Mouse (Mus musculus): Measurements from ENCODE around the gene Phf7. TPM values are rescaled to one million over a fixed set of nuclear protein-coding genes. Genes with fewer than 3 reads are reported as not detected.

The Phf7 gene
- polyA plus RNA-seq, 1 experiment, result 4.5 TPM

- peak overlapping the region; percentile 88 for H3K4me3 ChIP-seq (ENCODE audit: insufficient read depth, poor library complexity, severe bottlenecking)
- no peak for TF ChIP-seq MAX (IDR thresholded peaks at IDR 0.05)
- no peak for TF ChIP-seq MYOD1 (IDR thresholded peaks at IDR 0.05; ENCODE audit: control insufficient read depth, insufficient read length, low read depth)
- no peak for TF ChIP-seq USF1 (IDR thresholded peaks at IDR 0.05; ENCODE audit: low read depth)
- no peak for TF ChIP-seq CTCF (IDR thresholded peaks at IDR 0.05; ENCODE audit: control insufficient read depth, insufficient read depth, insufficient read length)
- no peak for TF ChIP-seq CEBPB (IDR thresholded peaks at IDR 0.05; ENCODE audit: low read depth)
- TF ChIP-seq MYOG (IDR thresholded peaks at IDR 0.05; ENCODE audit: control insufficient read depth, extremely low read depth, insufficient read length), result no peak
- no peak for TF ChIP-seq FOSL1 (IDR thresholded peaks at IDR 0.05; ENCODE audit: insufficient read depth, low read length, poor library complexity, severe bottlenecking)
- peak overlapping the region; percentile 77 for H3ac ChIP-seq (ENCODE audit: control insufficient read depth, insufficient read length, low read depth)
- H3K36me3 ChIP-seq (ENCODE audit: control insufficient read depth, insufficient read depth), result peaks cover 46% of the 10 kb centered on the region
- peaks cover 62% of the 10 kb centered on the region for H3K79me3 ChIP-seq (ENCODE audit: low read depth)
- no peaks in the 10 kb centered on the region for H3K27me3 ChIP-seq (ENCODE audit: control insufficient read depth, insufficient read depth, insufficient read length)
- H3K79me2 ChIP-seq (ENCODE audit: control insufficient read depth, insufficient read depth), result peaks cover 79% of the 10 kb centered on the region
Observed at GRCm38 (mm10) chr14:31204844-31205243, 46.3 kb downstream of the Phf7 start.

- no peak overlapping the region for H3ac ChIP-seq (ENCODE audit: control insufficient read depth, insufficient read length, low read depth)
- H3K79me3 ChIP-seq (ENCODE audit: low read depth), result peaks cover 73% of the 10 kb centered on the region
- no peak overlapping the region for H3K4me3 ChIP-seq (ENCODE audit: insufficient read depth, poor library complexity, severe bottlenecking)
- peaks cover 84% of the 10 kb centered on the region for H3K36me3 ChIP-seq (ENCODE audit: control insufficient read depth, insufficient read depth)
- H3K79me2 ChIP-seq (ENCODE audit: control insufficient read depth, insufficient read depth), result peaks cover 98% of the 10 kb centered on the region
- no peak for TF ChIP-seq FOSL1 (IDR thresholded peaks at IDR 0.05; ENCODE audit: insufficient read depth, low read length, poor library complexity, severe bottlenecking)
- no peak for TF ChIP-seq MYOD1 (IDR thresholded peaks at IDR 0.05; ENCODE audit: control insufficient read depth, insufficient read length, low read depth)
- no peak for TF ChIP-seq CTCF (IDR thresholded peaks at IDR 0.05; ENCODE audit: control insufficient read depth, insufficient read depth, insufficient read length)
- no peaks in the 10 kb centered on the region for H3K27me3 ChIP-seq (ENCODE audit: control insufficient read depth, insufficient read depth, insufficient read length)
Observed at GRCm38 (mm10) chr14:31200038-31200437, 51.1 kb downstream of the Phf7 start.

- TF ChIP-seq CTCF (IDR thresholded peaks at IDR 0.05; ENCODE audit: control insufficient read depth, insufficient read depth, insufficient read length), result no peak
- TF ChIP-seq CEBPB (IDR thresholded peaks at IDR 0.05; ENCODE audit: low read depth), result no peak
- TF ChIP-seq USF1 (IDR thresholded peaks at IDR 0.05; ENCODE audit: low read depth), result no peak
- no peak for TF ChIP-seq MYOG (IDR thresholded peaks at IDR 0.05; ENCODE audit: control insufficient read depth, extremely low read depth, insufficient read length)
- no peak for TF ChIP-seq FOSL1 (IDR thresholded peaks at IDR 0.05; ENCODE audit: insufficient read depth, low read length, poor library complexity, severe bottlenecking)
- TF ChIP-seq MYOD1 (IDR thresholded peaks at IDR 0.05; ENCODE audit: control insufficient read depth, insufficient read length, low read depth), result no peak
- no peak for TF ChIP-seq MAX (IDR thresholded peaks at IDR 0.05)
- H3K36me3 ChIP-seq (ENCODE audit: control insufficient read depth, insufficient read depth), result peaks cover 88% of the 10 kb centered on the region
Observed at GRCm38 (mm10) chr14:31199599-31199998, 51.5 kb downstream of the Phf7 start.

GRCm38 (mm10) chr14:31197547-31198516 is 53.3 kb downstream of the Phf7 start:
- Histone ChIP-seq H3K36me3 (ENCODE audit: control insufficient read depth, insufficient read depth) (peaks cover 81% of the 10 kb centered on the region), H3ac (ENCODE audit: control insufficient read depth, insufficient read length, low read depth) (peak overlapping the region; percentile 68), H3K4me3 (ENCODE audit: insufficient read depth, poor library complexity, severe bottlenecking) (no peak overlapping the region), H3K27me3 (ENCODE audit: control insufficient read depth, insufficient read depth, insufficient read length) (no peaks in the 10 kb centered on the region), H3K79me3 (ENCODE audit: low read depth) (peaks cover 69% of the 10 kb centered on the region), H3K79me2 (ENCODE audit: control insufficient read depth, insufficient read depth) (peaks cover 98% of the 10 kb centered on the region)
- no peak for TF ChIP-seq MYOG (IDR thresholded peaks at IDR 0.05; ENCODE audit: control insufficient read depth, extremely low read depth, insufficient read length)
- TF ChIP-seq USF1 (IDR thresholded peaks at IDR 0.05; ENCODE audit: low read depth), result peak; percentile 79
- peak; percentile 94 for TF ChIP-seq MAX (IDR thresholded peaks at IDR 0.05)
- TF ChIP-seq MYOD1 (IDR thresholded peaks at IDR 0.05; ENCODE audit: control insufficient read depth, insufficient read length, low read depth), result peak; percentile 70

More at GRCm38 (mm10) chr14:31199599-31199998, 51.5 kb downstream of the Phf7 start:
- Histone ChIP-seq H3K27me3 (ENCODE audit: control insufficient read depth, insufficient read depth, insufficient read length) (no peaks in the 10 kb centered on the region), H3K79me2 (ENCODE audit: control insufficient read depth, insufficient read depth) (peaks cover 98% of the 10 kb centered on the region), H3K79me3 (ENCODE audit: low read depth) (peaks cover 72% of the 10 kb centered on the region), H3K4me3 (ENCODE audit: insufficient read depth, poor library complexity, severe bottlenecking) (no peak overlapping the region), H3ac (ENCODE audit: control insufficient read depth, insufficient read length, low read depth) (no peak overlapping the region)

GRCm38 (mm10) chr14:31195968-31196367 is 55.1 kb downstream of the Phf7 start:
- TF ChIP-seq CTCF (IDR thresholded peaks at IDR 0.05; ENCODE audit: control insufficient read depth, insufficient read depth, insufficient read length) (peak; percentile 4), MAX (IDR thresholded peaks at IDR 0.05) (no peak), FOSL1 (IDR thresholded peaks at IDR 0.05; ENCODE audit: insufficient read depth, low read length, poor library complexity, severe bottlenecking) (no peak)
- Histone ChIP-seq H3ac (ENCODE audit: control insufficient read depth, insufficient read length, low read depth) (no peak overlapping the region), H3K79me3 (ENCODE audit: low read depth) (peaks cover 61% of the 10 kb centered on the region), H3K36me3 (ENCODE audit: control insufficient read depth, insufficient read depth) (peaks cover 82% of the 10 kb centered on the region), H3K79me2 (ENCODE audit: control insufficient read depth, insufficient read depth) (peaks cover 98% of the 10 kb centered on the region), H3K27me3 (ENCODE audit: control insufficient read depth, insufficient read depth, insufficient read length) (no peaks in the 10 kb centered on the region), H3K4me3 (ENCODE audit: insufficient read depth, poor library complexity, severe bottlenecking) (no peak overlapping the region)

GRCm38 (mm10) chr14:31195521-31195920 is 55.6 kb downstream of the Phf7 start:
- TF ChIP-seq MAX (IDR thresholded peaks at IDR 0.05), result no peak
- no peak for TF ChIP-seq MYOD1 (IDR thresholded peaks at IDR 0.05; ENCODE audit: control insufficient read depth, insufficient read length, low read depth)
- TF ChIP-seq MYOG (IDR thresholded peaks at IDR 0.05; ENCODE audit: control insufficient read depth, extremely low read depth, insufficient read length), result no peak
- no peak for TF ChIP-seq USF1 (IDR thresholded peaks at IDR 0.05; ENCODE audit: low read depth)
- TF ChIP-seq CEBPB (IDR thresholded peaks at IDR 0.05; ENCODE audit: low read depth), result no peak
- TF ChIP-seq FOSL1 (IDR thresholded peaks at IDR 0.05; ENCODE audit: insufficient read depth, low read length, poor library complexity, severe bottlenecking), result no peak
- no peak for TF ChIP-seq CTCF (IDR thresholded peaks at IDR 0.05; ENCODE audit: control insufficient read depth, insufficient read depth, insufficient read length)
- H3K79me2 ChIP-seq (ENCODE audit: control insufficient read depth, insufficient read depth), result peaks cover 96% of the 10 kb centered on the region
- H3K4me3 ChIP-seq (ENCODE audit: insufficient read depth, poor library complexity, severe bottlenecking), result no peak overlapping the region
- H3K36me3 ChIP-seq (ENCODE audit: control insufficient read depth, insufficient read depth), result peaks cover 82% of the 10 kb centered on the region
- peaks cover 62% of the 10 kb centered on the region for H3K79me3 ChIP-seq (ENCODE audit: low read depth)
- no peak overlapping the region for H3ac ChIP-seq (ENCODE audit: control insufficient read depth, insufficient read length, low read depth)
- no peaks in the 10 kb centered on the region for H3K27me3 ChIP-seq (ENCODE audit: control insufficient read depth, insufficient read depth, insufficient read length)
